Mouse (Mus musculus): ENCODE measurements around the gene Mdfi. TPM values are rescaled to one million over a fixed set of nuclear protein-coding genes. Genes with fewer than 3 reads are reported as not detected.

The Mdfi gene
- polyA plus RNA-seq (2012; rRNA removed) (5.2 and 7.1 TPM in 2 replicates), polyA plus RNA-seq (2014; fragmentation: Nextera tagmentation; extraction: Ambion mirVana) (1.7 and 1.9 TPM in 2 replicates)

GRCm38 (mm10) chr17:47834482-47834767, at the start of gene Mdfi:
Gene Mdfi (minus strand): TSS chr17:47834691.
- WGBS (ENCODE audit: insufficient replicate concordance) = 5% methylated on average over 18 of the region's 18 CpGs
- TF ChIP-seq CTCF (IDR thresholded peaks at IDR 0.05; ENCODE audit: low read depth) (no peak), EP300 (IDR thresholded peaks at IDR 0.05; ENCODE audit: low read depth) (no peak)
- Histone ChIP-seq H3K27ac (no peak within 1 kb of the TSS), H3K4me1 (replicated peaks; ENCODE audit: control insufficient read depth in 2 of 2, insufficient read depth in 2 of 2, low read length in 1 of 2) (no peaks in the 10 kb centered on the region), H3K9me3 (ENCODE audit: control insufficient read depth, low read length) (no peaks in the 10 kb centered on the region), H3K36me3 (replicated peaks; ENCODE audit: control insufficient read depth, insufficient read depth, low read depth) (no peaks in the 10 kb centered on the region), H3K27me3 (ENCODE audit: control insufficient read depth, insufficient read depth, low read length) (peaks cover 27% of the 10 kb centered on the region), H3K4me2 (ENCODE audit: low read depth) (peak within 1 kb of the TSS; percentile 63), H3K9ac (replicated peaks) (no peak within 1 kb of the TSS), H3K4me3 (ENCODE audit: insufficient read depth in 1 of 2, low read depth in 2 of 2, low read length in 2 of 2) (peak within 1 kb of the TSS in 1 of 2 experiments; percentile 51; a peak in 2 of 4 replicates)
- ATAC-seq (ENCODE audit: insufficient read depth) (no peak), DNase-seq (ENCODE audit: low read depth in 3 of 3, low spot score in 3 of 3) (no peak)

GRCm38 (mm10) chr17:47883099-47883498, 48.6 kb upstream of the Mdfi start:
- DNase-seq (ENCODE audit: low read depth in 3 of 3, low spot score in 3 of 3) (no peak), ATAC-seq (ENCODE audit: insufficient read depth) (no peak)
- no peaks in the 10 kb centered on the region for H3K27me3 ChIP-seq (ENCODE audit: control insufficient read depth, insufficient read depth, low read length)
- H3K27ac ChIP-seq = no peak overlapping the region
- TF ChIP-seq CTCF (IDR thresholded peaks at IDR 0.05; ENCODE audit: low read depth) (no peak), EP300 (IDR thresholded peaks at IDR 0.05; ENCODE audit: low read depth) (no peak)
- no peaks in the 10 kb centered on the region for H3K9me3 ChIP-seq (ENCODE audit: control insufficient read depth, low read length)
- H3K4me2 ChIP-seq (ENCODE audit: low read depth) = no peak overlapping the region
- no peak overlapping the region for H3K9ac ChIP-seq (replicated peaks)
- WGBS (ENCODE audit: insufficient replicate concordance) = 54% methylated on average over 5 of the region's 5 CpGs
- no peaks in the 10 kb centered on the region for H3K36me3 ChIP-seq (replicated peaks; ENCODE audit: control insufficient read depth, insufficient read depth, low read depth)
- H3K4me3 ChIP-seq (ENCODE audit: insufficient read depth in 1 of 2, low read depth in 2 of 2, low read length in 2 of 2) = no peak overlapping the region
- H3K4me1 ChIP-seq (replicated peaks; ENCODE audit: control insufficient read depth in 2 of 2, insufficient read depth in 2 of 2, low read length in 1 of 2) = peaks cover 0 to 4% of the 10 kb centered on the region in 2 experiments; a peak in 2 of 4 replicates

DNA sequence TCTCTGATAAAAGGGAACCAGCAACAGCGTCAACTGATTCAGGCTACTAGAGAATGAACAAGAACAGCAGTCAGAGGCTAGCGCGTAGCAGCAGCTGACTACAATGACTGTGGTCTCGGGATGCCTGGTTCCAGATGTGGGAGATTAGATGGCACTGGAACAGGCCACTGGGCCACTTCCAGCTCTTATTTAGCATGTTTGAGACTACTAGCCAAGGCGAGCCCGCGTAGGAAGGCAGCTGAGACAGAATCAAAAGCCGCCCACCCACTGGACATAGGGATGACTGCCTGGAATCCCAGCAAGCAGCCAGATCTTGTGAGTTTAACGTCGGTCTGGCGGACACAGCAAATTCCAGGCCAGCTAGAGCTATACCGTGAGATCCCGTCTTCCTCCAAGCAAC, 46.8 kb upstream of the Mdfi start:
- Histone ChIP-seq H3K4me1 (replicated peaks; ENCODE audit: control insufficient read depth in 2 of 2, insufficient read depth in 2 of 2, low read length in 1 of 2) (no peaks in the 10 kb centered on the region), H3K4me3 (ENCODE audit: insufficient read depth in 1 of 2, low read depth in 2 of 2, low read length in 2 of 2) (no peak overlapping the region), H3K4me2 (ENCODE audit: low read depth) (no peak overlapping the region), H3K27me3 (ENCODE audit: control insufficient read depth, insufficient read depth, low read length) (no peaks in the 10 kb centered on the region), H3K36me3 (replicated peaks; ENCODE audit: control insufficient read depth, insufficient read depth, low read depth) (no peaks in the 10 kb centered on the region), H3K27ac (no peak overlapping the region), H3K9me3 (ENCODE audit: control insufficient read depth, low read length) (no peaks in the 10 kb centered on the region), H3K9ac (replicated peaks) (no peak overlapping the region)
- ATAC-seq (ENCODE audit: insufficient read depth) (no peak), DNase-seq (ENCODE audit: low read depth in 3 of 3, low spot score in 3 of 3) (no peak)
- WGBS (ENCODE audit: insufficient replicate concordance) = 74% methylated on average over 13 of the region's 13 CpGs
- TF ChIP-seq EP300 (IDR thresholded peaks at IDR 0.05; ENCODE audit: low read depth) = no peak

- H3K4me2 ChIP-seq (ENCODE audit: low read depth) = no peak overlapping the region
- no peaks in the 10 kb centered on the region for H3K27me3 ChIP-seq (ENCODE audit: control insufficient read depth, insufficient read depth, low read length)
- H3K27ac ChIP-seq = no peak overlapping the region
- DNase-seq (ENCODE audit: low read depth in 3 of 3, low spot score in 3 of 3) (no peak), ATAC-seq (ENCODE audit: insufficient read depth) (no peak)
- no peak overlapping the region for H3K4me3 ChIP-seq (ENCODE audit: insufficient read depth in 1 of 2, low read depth in 2 of 2, low read length in 2 of 2)
- TF ChIP-seq EP300 (IDR thresholded peaks at IDR 0.05; ENCODE audit: low read depth) (no peak), CTCF (IDR thresholded peaks at IDR 0.05; ENCODE audit: low read depth) (no peak)
- no peaks in the 10 kb centered on the region for H3K9me3 ChIP-seq (ENCODE audit: control insufficient read depth, low read length)
- H3K36me3 ChIP-seq (replicated peaks; ENCODE audit: control insufficient read depth, insufficient read depth, low read depth) = no peaks in the 10 kb centered on the region
- H3K9ac ChIP-seq (replicated peaks) = no peak overlapping the region
- H3K4me1 ChIP-seq (replicated peaks; ENCODE audit: control insufficient read depth in 2 of 2, insufficient read depth in 2 of 2, low read length in 1 of 2) = no peaks in the 10 kb centered on the region
- 58% methylated on average over 3 of the region's 3 CpGs for WGBS (ENCODE audit: insufficient replicate concordance)
Measured at GRCm38 (mm10) chr17:47879207-47879606, 44.7 kb upstream of the Mdfi start.

DNA sequence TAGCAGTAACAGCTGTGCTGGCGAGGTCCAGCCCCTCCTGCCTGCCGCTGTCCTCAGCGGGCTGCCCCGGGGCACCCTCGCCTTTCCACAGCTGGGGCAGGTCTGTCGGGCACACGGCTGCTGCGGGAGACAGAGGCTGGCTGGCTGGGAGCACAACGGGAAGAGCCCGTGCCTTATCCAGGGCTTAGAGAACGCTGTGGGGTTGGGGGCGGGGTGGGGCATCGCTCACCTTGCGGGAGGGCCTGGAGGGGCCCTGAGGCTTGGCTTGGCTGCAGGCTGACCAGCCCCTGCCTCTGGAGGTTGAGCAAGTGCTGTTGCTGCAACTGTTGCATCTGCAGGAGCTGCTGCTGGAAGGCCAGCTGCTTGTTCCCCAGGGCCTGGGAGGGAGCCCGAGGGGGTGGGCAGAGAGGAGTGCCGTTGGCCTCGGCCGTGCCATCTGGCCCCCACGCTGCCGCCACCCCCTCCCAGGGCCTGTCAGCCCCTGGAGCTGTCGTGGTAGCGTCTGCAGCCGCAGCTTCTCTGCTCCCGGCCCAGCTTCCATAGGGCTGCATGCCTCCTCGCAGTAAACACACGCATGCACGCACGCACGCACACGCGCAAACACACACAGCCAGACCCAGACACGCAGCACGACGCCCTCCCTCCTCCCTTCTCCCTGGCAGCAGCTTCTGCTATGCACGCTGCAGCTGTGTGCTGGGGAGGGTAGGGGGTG, 44.0 kb upstream of the Mdfi start:
- H3K4me2 ChIP-seq (ENCODE audit: low read depth) = no peak overlapping the region
- no peak overlapping the region for H3K4me3 ChIP-seq (ENCODE audit: insufficient read depth in 1 of 2, low read depth in 2 of 2, low read length in 2 of 2)
- H3K27ac ChIP-seq = no peak overlapping the region
- H3K4me1 ChIP-seq (replicated peaks; ENCODE audit: control insufficient read depth in 2 of 2, insufficient read depth in 2 of 2, low read length in 1 of 2) = peaks cover 0 to 3% of the 10 kb centered on the region in 2 experiments; a peak in 1 of 4 replicates
- DNase-seq (ENCODE audit: low read depth in 3 of 3, low spot score in 3 of 3) (no peak), ATAC-seq (ENCODE audit: insufficient read depth) (no peak)
- no peaks in the 10 kb centered on the region for H3K36me3 ChIP-seq (replicated peaks; ENCODE audit: control insufficient read depth, insufficient read depth, low read depth)
- WGBS (ENCODE audit: insufficient replicate concordance) = 58% methylated on average over 35 of the region's 35 CpGs
- TF ChIP-seq EP300 (IDR thresholded peaks at IDR 0.05; ENCODE audit: low read depth) (no peak), CTCF (IDR thresholded peaks at IDR 0.05; ENCODE audit: low read depth) (no peak)
- no peaks in the 10 kb centered on the region for H3K9me3 ChIP-seq (ENCODE audit: control insufficient read depth, low read length)
- H3K27me3 ChIP-seq (ENCODE audit: control insufficient read depth, insufficient read depth, low read length) = no peaks in the 10 kb centered on the region
- no peak overlapping the region for H3K9ac ChIP-seq (replicated peaks)
